Mouse (Mus musculus): ENCODE data around the gene Acad11. TPM values are rescaled to one million over a fixed set of nuclear protein-coding genes. Genes with fewer than 3 reads are reported as not detected.
A peak's percentile ranks its signal among the peaks of the same experiment; 100 is the strongest.

Acad11 gene
- polyA plus RNA-seq (2014; fragmentation: Nextera tagmentation; extraction: Ambion mirVana) = 8.1 and 9.4 TPM in 2 replicates

DNA sequence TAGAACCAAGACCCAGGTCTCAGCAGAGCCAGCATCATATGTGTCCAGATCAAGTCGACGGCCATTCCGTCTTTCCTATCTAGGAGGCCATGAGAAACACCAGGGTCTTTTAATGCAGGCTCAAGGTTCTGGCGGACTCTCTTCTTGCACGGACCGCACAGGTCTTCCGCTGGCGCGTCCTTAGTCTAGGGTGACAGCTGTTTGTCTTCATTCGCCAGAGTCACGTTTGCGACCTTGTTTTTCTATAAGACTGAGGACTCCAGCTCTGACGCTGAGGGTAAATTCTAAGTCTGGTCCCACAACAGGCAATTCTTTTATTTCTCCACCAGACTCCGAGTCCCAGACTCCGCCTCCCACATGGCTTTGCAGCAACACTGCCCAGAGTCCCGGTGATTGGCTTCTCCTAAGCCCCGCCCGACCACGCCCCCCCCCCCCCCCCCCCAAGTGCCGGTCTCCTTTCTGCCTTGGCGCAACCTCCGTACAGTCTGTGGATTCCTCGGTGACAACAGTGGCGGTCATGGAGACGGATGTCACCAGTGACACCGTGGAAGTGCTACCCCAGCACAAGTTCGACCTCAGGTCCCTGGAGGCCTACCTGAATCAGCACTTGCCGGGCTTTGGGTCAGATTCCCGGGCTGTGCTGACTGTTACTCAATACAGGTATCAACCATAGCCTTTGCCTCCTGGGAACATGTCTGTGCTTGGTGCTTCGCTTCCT lies at the start of gene Acad11:
Gene Acad11, plus strand, starts transcription at position 134 of the 718 bp plus-strand sequence.
- DNase-seq (peak; percentile 93), ATAC-seq (ENCODE audit: insufficient read depth) (peak; percentile 98)
- WGBS = under 1% methylated on average over 28 of the region's 30 CpGs
- Histone ChIP-seq H3K27me3 (ENCODE audit: insufficient read depth, low read length) (no peaks in the 10 kb centered on the region), H3K4me3 (ENCODE audit: low read depth, low read length) (peak within 1 kb of the TSS; percentile 99), H3K27ac (ENCODE audit: low read depth) (peak within 1 kb of the TSS; percentile 52; the same call in 1 of the 2 replicates), H3K4me2 (peak within 1 kb of the TSS; percentile 90), H3K9me3 (ENCODE audit: low read depth, low read length) (no peaks in the 10 kb centered on the region), H3K4me1 (ENCODE audit: insufficient read depth) (peaks cover 6% of the 10 kb centered on the region; the same call in 1 of the 2 replicates), H3K36me3 (ENCODE audit: insufficient read depth) (peaks cover 19% of the 10 kb centered on the region), H3K9ac (peak within 1 kb of the TSS; percentile 74)
- no peak for TF ChIP-seq CTCF (IDR thresholded peaks at IDR 0.05; ENCODE audit: low read depth)

GRCm38 (mm10) chr9:104014526-104014925 lies 48.7 kb upstream of the Acad11 start:
- Histone ChIP-seq H3K4me2 (no peak overlapping the region), H3K9ac (no peak overlapping the region), H3K4me1 (ENCODE audit: insufficient read depth) (no peaks in the 10 kb centered on the region), H3K27ac (ENCODE audit: low read depth) (no peak overlapping the region), H3K4me3 (ENCODE audit: low read depth, low read length) (no peak overlapping the region), H3K36me3 (ENCODE audit: insufficient read depth) (peaks cover 44% of the 10 kb centered on the region), H3K9me3 (ENCODE audit: low read depth, low read length) (no peaks in the 10 kb centered on the region), H3K27me3 (ENCODE audit: insufficient read depth, low read length) (no peaks in the 10 kb centered on the region)
- TF ChIP-seq CTCF (IDR thresholded peaks at IDR 0.05; ENCODE audit: low read depth) = no peak
- DNase-seq (no peak), ATAC-seq (ENCODE audit: insufficient read depth) (no peak)
- 79% methylated on average over 1 of the region's 1 CpGs for WGBS

DNA sequence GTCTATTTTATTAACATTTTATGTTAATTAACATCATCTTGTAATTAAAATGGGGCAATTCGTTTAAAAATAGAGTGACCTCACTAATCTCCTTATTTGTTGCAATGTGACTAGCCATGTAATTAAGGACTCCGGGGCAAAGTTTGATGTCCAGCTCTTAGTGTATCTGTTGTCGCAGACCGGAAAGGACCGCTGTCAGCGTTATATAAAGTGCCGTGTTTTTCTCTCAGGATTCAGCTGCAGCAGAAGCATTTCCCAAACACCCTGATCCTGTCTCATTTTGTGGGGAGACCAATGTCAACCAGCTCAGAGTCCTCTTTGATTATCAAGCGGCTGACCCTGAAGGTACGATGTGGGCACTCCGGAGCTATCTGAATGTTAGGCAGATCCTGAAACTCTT lies 42.2 kb upstream of the Acad11 start:
- WGBS = 88% methylated on average over 10 of the region's 10 CpGs

GRCm38 (mm10) chr9:104027186-104027585 lies 36.0 kb upstream of the Acad11 start:
- no peak for ATAC-seq (ENCODE audit: insufficient read depth)
- DNase-seq = no peak
- peaks cover 48% of the 10 kb centered on the region; the same call in 1 of the 2 replicates for H3K36me3 ChIP-seq (ENCODE audit: insufficient read depth)

More for the DNA sequence above, 42.2 kb upstream of the Acad11 start:
- Histone ChIP-seq H3K36me3 (ENCODE audit: insufficient read depth) (peaks cover 64% of the 10 kb centered on the region), H3K9me3 (ENCODE audit: low read depth, low read length) (no peaks in the 10 kb centered on the region), H3K4me2 (no peak overlapping the region), H3K4me3 (ENCODE audit: low read depth, low read length) (no peak overlapping the region), H3K27me3 (ENCODE audit: insufficient read depth, low read length) (no peaks in the 10 kb centered on the region), H3K27ac (ENCODE audit: low read depth) (no peak overlapping the region), H3K9ac (no peak overlapping the region), H3K4me1 (ENCODE audit: insufficient read depth) (no peaks in the 10 kb centered on the region)
- DNase-seq = no peak
- ATAC-seq (ENCODE audit: insufficient read depth) = no peak
- TF ChIP-seq CTCF (IDR thresholded peaks at IDR 0.05; ENCODE audit: low read depth) = no peak

DNA sequence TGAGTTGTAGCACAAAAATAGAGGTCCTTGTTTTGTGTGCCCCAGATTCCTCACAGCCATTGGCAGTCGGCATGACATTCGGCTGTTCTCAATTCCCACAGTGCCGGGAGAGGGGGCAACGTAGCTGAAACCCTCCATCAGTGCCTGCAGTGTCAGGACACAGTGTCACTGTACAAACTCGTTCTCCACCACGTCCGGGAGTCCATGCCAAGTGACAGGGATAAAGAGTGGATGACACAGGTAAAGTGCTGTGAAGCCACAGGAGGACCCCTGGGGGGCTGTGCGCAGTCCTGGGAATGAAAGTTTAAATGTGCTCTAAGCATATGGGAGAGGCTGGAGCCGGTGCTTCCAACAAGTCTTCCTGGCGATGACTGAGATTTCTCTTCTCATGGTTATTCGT lies 33.3 kb upstream of the Acad11 start:
- no peak overlapping the region for H3K9ac ChIP-seq
- ATAC-seq (ENCODE audit: insufficient read depth) = no peak
- no peak overlapping the region for H3K4me3 ChIP-seq (ENCODE audit: low read depth, low read length)
- DNase-seq = no peak
- H3K36me3 ChIP-seq (ENCODE audit: insufficient read depth) = peaks cover 41% of the 10 kb centered on the region; the same call in 1 of the 2 replicates
- no peaks in the 10 kb centered on the region for H3K27me3 ChIP-seq (ENCODE audit: insufficient read depth, low read length)
- no peak for TF ChIP-seq CTCF (IDR thresholded peaks at IDR 0.05; ENCODE audit: low read depth)
- H3K4me1 ChIP-seq (ENCODE audit: insufficient read depth) = no peaks in the 10 kb centered on the region
- H3K4me2 ChIP-seq = no peak overlapping the region
- no peak overlapping the region for H3K27ac ChIP-seq (ENCODE audit: low read depth)
- WGBS = 84% methylated on average over 11 of the region's 11 CpGs
- H3K9me3 ChIP-seq (ENCODE audit: low read depth, low read length) = no peaks in the 10 kb centered on the region

More at GRCm38 (mm10) chr9:104027186-104027585, 36.0 kb upstream of the Acad11 start:
- H3K27ac ChIP-seq (ENCODE audit: low read depth) = no peak overlapping the region
- H3K27me3 ChIP-seq (ENCODE audit: insufficient read depth, low read length) = no peaks in the 10 kb centered on the region
- no peak for TF ChIP-seq CTCF (IDR thresholded peaks at IDR 0.05; ENCODE audit: low read depth)
- H3K9ac ChIP-seq = no peak overlapping the region
- H3K9me3 ChIP-seq (ENCODE audit: low read depth, low read length) = no peaks in the 10 kb centered on the region
- 98% methylated on average over 8 of the region's 8 CpGs for whole genome bisulfite sequencing
- H3K4me2 ChIP-seq = no peak overlapping the region
- H3K4me3 ChIP-seq (ENCODE audit: low read depth, low read length) = no peak overlapping the region
- H3K4me1 ChIP-seq (ENCODE audit: insufficient read depth) = no peaks in the 10 kb centered on the region

- TF ChIP-seq CTCF (IDR thresholded peaks at IDR 0.05; ENCODE audit: low read depth) = no peak
- Histone ChIP-seq H3K27ac (ENCODE audit: low read depth) (no peak overlapping the region), H3K36me3 (ENCODE audit: insufficient read depth) (peaks cover 40% of the 10 kb centered on the region), H3K9me3 (ENCODE audit: low read depth, low read length) (no peaks in the 10 kb centered on the region), H3K27me3 (ENCODE audit: insufficient read depth, low read length) (no peaks in the 10 kb centered on the region), H3K4me3 (ENCODE audit: low read depth, low read length) (no peak overlapping the region), H3K9ac (no peak overlapping the region), H3K4me2 (no peak overlapping the region), H3K4me1 (ENCODE audit: insufficient read depth) (no peaks in the 10 kb centered on the region)
- ATAC-seq (ENCODE audit: insufficient read depth) (no peak), DNase-seq (no peak)
- 69% methylated on average over 8 of the region's 8 CpGs for WGBS
Observed at GRCm38 (mm10) chr9:104034231-104034630, 28.9 kb upstream of the Acad11 start.

DNA sequence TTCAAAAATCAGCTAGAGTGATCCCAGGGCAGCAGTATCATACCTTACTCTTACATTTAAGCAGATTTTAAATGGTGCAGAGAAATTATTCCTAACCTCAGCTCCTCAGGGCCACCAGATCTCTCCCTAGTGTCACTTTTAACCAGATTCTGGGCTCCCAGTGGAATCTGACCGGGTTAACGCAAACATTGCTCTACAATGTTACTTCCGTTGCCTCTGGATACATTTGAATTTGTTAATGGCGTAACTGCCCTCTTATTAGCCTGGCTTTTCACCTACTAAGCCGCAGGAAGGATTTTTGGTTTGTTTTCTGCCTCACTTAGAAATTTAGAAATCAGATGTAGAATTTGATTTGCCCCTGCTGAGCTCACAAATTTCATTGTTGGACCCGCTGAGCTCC lies 28.5 kb upstream of the Acad11 start:
- Histone ChIP-seq H3K4me2 (no peak overlapping the region), H3K36me3 (ENCODE audit: insufficient read depth) (peaks cover 40% of the 10 kb centered on the region), H3K4me3 (ENCODE audit: low read depth, low read length) (no peak overlapping the region), H3K9ac (no peak overlapping the region), H3K27me3 (ENCODE audit: insufficient read depth, low read length) (no peaks in the 10 kb centered on the region), H3K4me1 (ENCODE audit: insufficient read depth) (no peaks in the 10 kb centered on the region), H3K27ac (ENCODE audit: low read depth) (no peak overlapping the region), H3K9me3 (ENCODE audit: low read depth, low read length) (no peaks in the 10 kb centered on the region)
- TF ChIP-seq CTCF (IDR thresholded peaks at IDR 0.05; ENCODE audit: low read depth) = no peak
- DNase-seq (no peak), ATAC-seq (ENCODE audit: insufficient read depth) (no peak)
- 66% methylated on average over 6 of the region's 6 CpGs for WGBS

Data from lung, embryonic 14.5 days (tissue).